Mouse (Mus musculus): Measurements from ENCODE around the gene Anks1b. TPM values are rescaled to one million over a fixed set of nuclear protein-coding genes. Genes with fewer than 3 reads are reported as not detected.

Anks1b gene
- polyA plus RNA-seq, 1 experiment from 2014 or later = 0.21 TPM

DNA sequence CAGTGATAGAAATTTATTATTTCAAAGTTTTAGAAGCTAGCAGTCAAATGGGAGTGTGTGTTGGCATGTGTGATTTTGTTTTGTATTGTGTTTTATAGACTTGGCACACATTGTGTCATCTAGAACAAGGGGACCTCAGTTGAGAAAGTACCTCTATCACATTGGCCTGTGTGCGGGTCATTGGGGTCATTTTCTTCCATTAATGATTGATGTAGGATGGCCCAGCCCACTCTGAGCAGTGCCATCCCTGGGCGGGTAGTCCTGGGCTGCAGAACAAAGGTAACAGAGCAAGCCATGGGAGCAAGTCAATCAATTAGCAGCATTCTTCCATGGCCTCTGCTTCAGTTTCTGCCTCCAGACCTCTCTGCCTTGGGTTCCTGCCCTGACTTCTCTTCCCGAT is 34.5 kb upstream of the Anks1b start:
- DNase-seq (ENCODE audit: low spot score) = no peak
- Histone ChIP-seq H3K27me3 (replicated peaks; ENCODE audit: insufficient read depth, low read length) (no peaks in the 10 kb centered on the region), H3K4me1 (ENCODE audit: insufficient read depth, low read depth, low read length) (no peaks in the 10 kb centered on the region), H3K4me2 (replicated peaks; ENCODE audit: low read depth, low read length) (no peak overlapping the region), H3K9me3 (ENCODE audit: low read length) (no peaks in the 10 kb centered on the region), H3K36me3 (ENCODE audit: insufficient read depth, low read length) (no peaks in the 10 kb centered on the region), H3K4me3 (ENCODE audit: low read depth, low read length) (no peak overlapping the region), H3K9ac (replicated peaks; ENCODE audit: low read depth) (no peak overlapping the region), H3K27ac (ENCODE audit: low read length) (no peak overlapping the region)
- TF ChIP-seq CTCF (IDR thresholded peaks at IDR 0.05) (no peak), EP300 (IDR thresholded peaks at IDR 0.05) (no peak)
- no peak for ATAC-seq
- 74% methylated on average over 3 of the region's 3 CpGs for WGBS

DNA sequence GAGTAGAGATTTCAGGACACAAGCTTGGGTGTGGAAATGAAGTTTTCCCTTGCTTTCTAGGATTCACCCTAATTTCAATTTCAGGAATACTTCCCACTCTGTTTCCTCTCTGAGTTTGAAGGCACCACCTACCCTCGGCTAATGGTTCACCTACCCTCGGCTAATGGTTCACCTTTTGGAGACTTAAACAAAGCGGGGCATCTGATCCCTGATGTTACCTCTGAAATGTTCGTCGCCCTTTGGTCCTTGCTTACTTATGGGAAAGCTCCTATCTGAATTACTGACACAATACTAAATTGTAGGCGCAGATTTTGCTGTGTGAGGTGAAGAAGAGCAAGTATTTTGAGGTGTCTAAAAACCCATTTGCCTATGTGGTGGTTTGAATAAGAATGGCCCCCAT is 22.4 kb upstream of the Anks1b start:
- no peaks in the 10 kb centered on the region for H3K36me3 ChIP-seq (ENCODE audit: insufficient read depth, low read length)
- H3K27ac ChIP-seq (ENCODE audit: low read length) = no peak overlapping the region
- no peak for TF ChIP-seq CTCF (IDR thresholded peaks at IDR 0.05)
- TF ChIP-seq EP300 (IDR thresholded peaks at IDR 0.05) = no peak
- DNase-seq (ENCODE audit: low spot score) (no peak), ATAC-seq (no peak)
- no peak overlapping the region for H3K9ac ChIP-seq (replicated peaks; ENCODE audit: low read depth)
- no peak overlapping the region for H3K4me3 ChIP-seq (ENCODE audit: low read depth, low read length)
- no peaks in the 10 kb centered on the region for H3K27me3 ChIP-seq (replicated peaks; ENCODE audit: insufficient read depth, low read length)
- no peaks in the 10 kb centered on the region for H3K9me3 ChIP-seq (ENCODE audit: low read length)
- WGBS = 85% methylated on average over 6 of the region's 6 CpGs
- no peak overlapping the region for H3K4me2 ChIP-seq (replicated peaks; ENCODE audit: low read depth, low read length)
- H3K4me1 ChIP-seq (ENCODE audit: insufficient read depth, low read depth, low read length) = no peaks in the 10 kb centered on the region

DNA sequence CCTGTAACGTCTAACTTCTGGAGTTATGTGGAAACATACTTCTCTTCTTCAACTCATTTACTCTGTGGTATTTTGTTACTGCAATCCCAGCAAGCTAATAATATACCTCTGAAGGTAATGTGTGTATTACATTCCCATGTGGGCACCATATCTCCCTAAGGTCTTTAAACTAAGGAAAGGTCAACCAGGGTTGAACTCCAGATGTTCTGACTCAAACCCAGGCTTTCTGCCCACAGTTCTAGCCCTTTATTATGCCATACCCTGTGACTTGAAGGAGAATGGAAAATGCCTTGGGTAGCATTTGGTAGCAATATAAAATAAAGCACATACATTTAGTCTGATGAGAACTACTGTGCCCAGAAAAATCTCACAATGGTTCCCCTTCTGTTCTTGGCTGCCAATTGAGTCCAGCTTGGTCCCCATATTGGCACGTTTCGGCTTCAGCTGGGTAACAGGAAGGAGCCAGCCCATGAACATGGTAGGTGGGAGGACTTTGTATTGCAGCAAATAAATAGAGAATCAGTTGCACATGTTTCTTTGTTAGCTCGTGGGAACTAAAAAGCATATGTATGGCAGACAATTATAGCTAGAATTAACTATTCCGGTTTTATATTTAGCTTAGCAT is 17.9 kb upstream of the Anks1b start:
- ATAC-seq (no peak), DNase-seq (ENCODE audit: low spot score) (no peak)
- Histone ChIP-seq H3K36me3 (ENCODE audit: insufficient read depth, low read length) (no peaks in the 10 kb centered on the region), H3K4me1 (ENCODE audit: insufficient read depth, low read depth, low read length) (no peaks in the 10 kb centered on the region), H3K9ac (replicated peaks; ENCODE audit: low read depth) (no peak overlapping the region), H3K27ac (ENCODE audit: low read length) (no peak overlapping the region), H3K4me3 (ENCODE audit: low read depth, low read length) (no peak overlapping the region), H3K27me3 (replicated peaks; ENCODE audit: insufficient read depth, low read length) (no peaks in the 10 kb centered on the region), H3K4me2 (replicated peaks; ENCODE audit: low read depth, low read length) (no peak overlapping the region), H3K9me3 (ENCODE audit: low read length) (no peaks in the 10 kb centered on the region)
- no peak for TF ChIP-seq CTCF (IDR thresholded peaks at IDR 0.05)
- WGBS = 70% methylated on average over 5 of the region's 5 CpGs

GRCm38 (mm10) chr10:89856286-89856685 is 17.0 kb upstream of the Anks1b start:
- no peaks in the 10 kb centered on the region for H3K27me3 ChIP-seq (replicated peaks; ENCODE audit: insufficient read depth, low read length)
- H3K4me3 ChIP-seq (ENCODE audit: low read depth, low read length) = no peak overlapping the region
- 86% methylated on average over 7 of the region's 7 CpGs for WGBS
- H3K9ac ChIP-seq (replicated peaks; ENCODE audit: low read depth) = no peak overlapping the region
- H3K36me3 ChIP-seq (ENCODE audit: insufficient read depth, low read length) = no peaks in the 10 kb centered on the region
- ATAC-seq (no peak), DNase-seq (ENCODE audit: low spot score) (no peak)
- no peaks in the 10 kb centered on the region for H3K9me3 ChIP-seq (ENCODE audit: low read length)
- no peaks in the 10 kb centered on the region for H3K4me1 ChIP-seq (ENCODE audit: insufficient read depth, low read depth, low read length)
- TF ChIP-seq EP300 (IDR thresholded peaks at IDR 0.05) (no peak), CTCF (IDR thresholded peaks at IDR 0.05) (no peak)
- H3K4me2 ChIP-seq (replicated peaks; ENCODE audit: low read depth, low read length) = no peak overlapping the region
- no peak overlapping the region for H3K27ac ChIP-seq (ENCODE audit: low read length)

DNA sequence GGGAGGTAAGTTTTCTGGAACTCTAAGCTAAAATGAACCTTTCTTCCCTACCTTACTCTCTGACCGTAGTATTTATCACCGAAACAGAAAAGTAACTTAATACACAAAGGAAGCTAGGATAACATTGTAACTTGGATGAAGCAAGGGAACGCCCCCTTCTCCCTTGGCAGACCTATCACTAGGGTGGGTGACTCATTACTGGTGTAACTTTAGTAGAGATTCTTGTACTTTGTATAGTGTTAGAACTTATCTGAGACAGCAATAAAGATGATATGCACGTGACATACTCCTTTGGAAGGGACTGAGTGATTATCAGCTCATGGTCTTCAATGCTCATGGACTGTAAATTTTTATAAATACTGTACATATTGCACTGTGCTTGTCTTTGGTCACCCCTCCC is 5.1 kb upstream of the Anks1b start:
- no peak overlapping the region for H3K4me3 ChIP-seq (ENCODE audit: low read depth, low read length)
- no peak for TF ChIP-seq CTCF (IDR thresholded peaks at IDR 0.05)
- TF ChIP-seq EP300 (IDR thresholded peaks at IDR 0.05) = no peak
- ATAC-seq = no peak
- no peaks in the 10 kb centered on the region for H3K36me3 ChIP-seq (ENCODE audit: insufficient read depth, low read length)
- H3K9me3 ChIP-seq (ENCODE audit: low read length) = no peaks in the 10 kb centered on the region
- WGBS = 83% methylated on average over 4 of the region's 4 CpGs
- H3K27ac ChIP-seq (ENCODE audit: low read length) = no peak overlapping the region
- DNase-seq (ENCODE audit: low spot score) = no peak
- peaks cover 3% of the 10 kb centered on the region; the same call in 1 of the 2 replicates for H3K4me1 ChIP-seq (ENCODE audit: insufficient read depth, low read depth, low read length)
- H3K27me3 ChIP-seq (replicated peaks; ENCODE audit: insufficient read depth, low read length) = peaks cover 4% of the 10 kb centered on the region; the same call in 1 of the 2 replicates
- no peak overlapping the region for H3K9ac ChIP-seq (replicated peaks; ENCODE audit: low read depth)
- no peak overlapping the region for H3K4me2 ChIP-seq (replicated peaks; ENCODE audit: low read depth, low read length)

DNA sequence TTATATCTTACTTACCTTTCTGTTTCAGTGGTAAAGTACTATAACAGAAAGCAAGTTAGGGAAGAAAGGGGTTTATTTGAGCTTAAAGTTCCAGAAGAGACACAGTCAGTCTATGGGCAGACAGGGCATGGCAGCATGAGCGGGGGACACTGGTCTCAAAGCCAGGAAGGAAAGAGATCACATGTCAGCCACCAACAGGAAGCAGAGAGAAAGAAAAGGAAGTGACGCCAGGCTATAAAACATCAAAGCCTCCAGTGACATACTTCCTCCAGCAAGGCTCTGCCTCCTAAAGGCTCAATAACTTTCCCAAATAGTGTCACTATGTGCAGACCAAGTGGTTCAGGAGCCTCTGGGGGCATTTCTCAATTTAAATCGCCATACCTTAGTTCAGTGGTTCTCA is 4.5 kb upstream of the Anks1b start:
- no peak overlapping the region for H3K4me2 ChIP-seq (replicated peaks; ENCODE audit: low read depth, low read length)
- TF ChIP-seq EP300 (IDR thresholded peaks at IDR 0.05) = no peak
- TF ChIP-seq CTCF (IDR thresholded peaks at IDR 0.05) = no peak
- H3K4me1 ChIP-seq (ENCODE audit: insufficient read depth, low read depth, low read length) = peaks cover 10% of the 10 kb centered on the region; the same call in 1 of the 2 replicates
- H3K9ac ChIP-seq (replicated peaks; ENCODE audit: low read depth) = no peak overlapping the region
- no peak overlapping the region for H3K27ac ChIP-seq (ENCODE audit: low read length)
- peaks cover 10% of the 10 kb centered on the region; the same call in 1 of the 2 replicates for H3K27me3 ChIP-seq (replicated peaks; ENCODE audit: insufficient read depth, low read length)
- WGBS = 73% methylated on average over 3 of the region's 3 CpGs
- no peak overlapping the region for H3K4me3 ChIP-seq (ENCODE audit: low read depth, low read length)
- ATAC-seq = no peak
- no peaks in the 10 kb centered on the region for H3K36me3 ChIP-seq (ENCODE audit: insufficient read depth, low read length)
- DNase-seq (ENCODE audit: low spot score) = no peak
- H3K9me3 ChIP-seq (ENCODE audit: low read length) = no peaks in the 10 kb centered on the region

Data from lung, postnatal 0 days (tissue).